Mouse (Mus musculus) neural tube, embryonic 14.5 days (tissue): ENCODE results near the gene Kcnma1. TPM values are rescaled to one million over a fixed set of nuclear protein-coding genes. Genes with fewer than 3 reads are reported as not detected.

Experiments used
- ATAC-seq: fragments of 200-750 bp; cut with Nextera tagmentation; 2 replicates; pipeline ENCODE4 v1.8.0; 2017; ENCODE audit warnings: low read depth, mild to moderate bottlenecking, moderate TSS enrichment, moderate library complexity
- H3K27ac ChIP-seq: fragments of 300-500 bp; sonication (generic); 2 replicates; pipeline ENCODE4 v1.5.1; 2014; ENCODE audit warnings: low read depth, mild to moderate bottlenecking, control low read depth, low read length, moderate library complexity, mixed read lengths
- H3K27me3 ChIP-seq: fragments of 300-500 bp; sonication (generic); 2 replicates; pipeline ENCODE4 v1.6.1; 2014; ENCODE audit warnings: low read length; ENCODE audit not compliant: control insufficient read depth, insufficient read depth
- H3K36me3 ChIP-seq: fragments of 300-500 bp; sonication (generic); 2 replicates; pipeline ENCODE4 v1.6.1; 2014; ENCODE audit warnings: low read length, mixed read lengths; ENCODE audit not compliant: control insufficient read depth, insufficient read depth
- H3K4me1 ChIP-seq: fragments of 300-500 bp; sonication (generic); 2 replicates; pipeline ENCODE4 v1.6.1; 2014; ENCODE audit warnings: low read length; ENCODE audit not compliant: control insufficient read depth, insufficient read depth
- H3K4me2 ChIP-seq: fragments of 300-500 bp; sonication (generic); 2 replicates; pipeline ENCODE4 v1.6.1; 2014; ENCODE audit warnings: mild to moderate bottlenecking, low read depth, low read length, control low read depth
- H3K4me3 ChIP-seq: fragments of 300-500 bp; sonication (generic); 2 replicates; pipeline ENCODE4 v1.5.1; 2014; ENCODE audit warnings: low read depth, low read length, control low read depth, mixed read lengths
- H3K9ac ChIP-seq: fragments of 300-500 bp; sonication (generic); replicated peaks from 2 replicates; pipeline ENCODE4 v1.6.1; 2014; ENCODE audit warnings: low read depth, mild to moderate bottlenecking, control low read depth, low read length, mixed read lengths
- H3K9me3 ChIP-seq: fragments of 300-500 bp; sonication (generic); 2 replicates; pipeline ENCODE4 v1.6.1; 2016; ENCODE audit warnings: low read length; ENCODE audit not compliant: control insufficient read depth
- WGBS: fragments of 180-500 bp; shearing (Covaris S2); extraction: QIAGEN DNeasy Blood & Tissue Kit; methylation state at CpG from one replicate; pipeline ENCODE4 v1.1.7; 2014; 5-methylcytosine and 5-hydroxymethylcytosine counted together
- polyA plus RNA-seq: library from polyadenylated mRNA; unstranded; fragments of >200 nt; fragmentation: Nextera tagmentation; extraction: Ambion mirVana; gene quantifications from 2 replicates; pipeline ENCODE4 v1.2.1, GENCODE M21; 2014

Kcnma1 gene
- polyA plus RNA-seq, 1 experiment from 2014 or later = 28.9 TPM

GRCm38 (mm10) chr14:23531735-23532525, 482.4 kb downstream of the Kcnma1 start:
- 79% methylated on average over 8 of the region's 8 CpGs for WGBS
- no peak overlapping the region for H3K4me3 ChIP-seq
- H3K4me1 ChIP-seq = no peaks in the 10 kb centered on the region
- no peaks in the 10 kb centered on the region for H3K27me3 ChIP-seq
- no peaks in the 10 kb centered on the region for H3K9me3 ChIP-seq
- H3K9ac ChIP-seq = no peak overlapping the region
- ATAC-seq = no peak
- H3K36me3 ChIP-seq = no peaks in the 10 kb centered on the region
- no peak overlapping the region for H3K4me2 ChIP-seq
- no peak overlapping the region for H3K27ac ChIP-seq

GRCm38 (mm10) chr14:23529720-23530119, 484.6 kb downstream of the Kcnma1 start:
- WGBS = 10% methylated on average over 4 of the region's 4 CpGs
- H3K4me3 ChIP-seq = no peak overlapping the region
- no peak overlapping the region for H3K27ac ChIP-seq
- H3K4me2 ChIP-seq = no peak overlapping the region
- H3K9ac ChIP-seq = no peak overlapping the region
- no peaks in the 10 kb centered on the region for H3K27me3 ChIP-seq
- no peaks in the 10 kb centered on the region for H3K9me3 ChIP-seq
- ATAC-seq = no peak
- H3K36me3 ChIP-seq = no peaks in the 10 kb centered on the region
- no peaks in the 10 kb centered on the region for H3K4me1 ChIP-seq

GRCm38 (mm10) chr14:23529229-23529628, 485.1 kb downstream of the Kcnma1 start:
- Histone ChIP-seq H3K27me3 (no peaks in the 10 kb centered on the region), H3K4me1 (no peaks in the 10 kb centered on the region), H3K27ac (no peak overlapping the region), H3K9me3 (no peaks in the 10 kb centered on the region), H3K4me3 (no peak overlapping the region), H3K9ac (no peak overlapping the region), H3K36me3 (no peaks in the 10 kb centered on the region), H3K4me2 (no peak overlapping the region)
- no peak for ATAC-seq
- WGBS = 69% methylated on average over 1 of the region's 1 CpGs

GRCm38 (mm10) chr14:23525910-23526309, 488.4 kb downstream of the Kcnma1 start:
- 93% methylated on average over 1 of the region's 1 CpGs for WGBS
- Histone ChIP-seq H3K4me2 (no peak overlapping the region), H3K27me3 (no peaks in the 10 kb centered on the region), H3K9ac (no peak overlapping the region), H3K4me3 (no peak overlapping the region), H3K4me1 (no peaks in the 10 kb centered on the region), H3K27ac (no peak overlapping the region), H3K9me3 (no peaks in the 10 kb centered on the region), H3K36me3 (no peaks in the 10 kb centered on the region)
- ATAC-seq = no peak

GRCm38 (mm10) chr14:23523825-23524491, 490.3 kb downstream of the Kcnma1 start:
- WGBS = 64% methylated on average over 6 of the region's 6 CpGs
- Histone ChIP-seq H3K9ac (no peak overlapping the region), H3K27ac (no peak overlapping the region), H3K9me3 (no peaks in the 10 kb centered on the region), H3K4me2 (no peak overlapping the region), H3K4me1 (no peaks in the 10 kb centered on the region), H3K4me3 (no peak overlapping the region), H3K27me3 (no peaks in the 10 kb centered on the region), H3K36me3 (no peaks in the 10 kb centered on the region)
- ATAC-seq = no peak

- Histone ChIP-seq H3K27me3 (no peaks in the 10 kb centered on the region), H3K9ac (no peak overlapping the region), H3K4me3 (no peak overlapping the region), H3K4me1 (no peaks in the 10 kb centered on the region), H3K4me2 (no peak overlapping the region), H3K9me3 (no peaks in the 10 kb centered on the region), H3K36me3 (no peaks in the 10 kb centered on the region), H3K27ac (no peak overlapping the region)
- 69% methylated on average over 4 of the region's 4 CpGs for WGBS
- no peak for ATAC-seq
Observed at GRCm38 (mm10) chr14:23522606-23523159, 491.6 kb downstream of the Kcnma1 start.

GRCm38 (mm10) chr14:23521080-23521684, 493.1 kb downstream of the Kcnma1 start:
- Histone ChIP-seq H3K27ac (no peak overlapping the region), H3K9me3 (no peaks in the 10 kb centered on the region)
- ATAC-seq = no peak

GRCm38 (mm10) chr14:23517374-23517773, 496.9 kb downstream of the Kcnma1 start:
- Histone ChIP-seq H3K4me2 (no peak overlapping the region), H3K4me3 (no peak overlapping the region), H3K4me1 (no peaks in the 10 kb centered on the region), H3K36me3 (no peaks in the 10 kb centered on the region), H3K27me3 (no peaks in the 10 kb centered on the region), H3K9me3 (no peaks in the 10 kb centered on the region), H3K9ac (no peak overlapping the region), H3K27ac (no peak overlapping the region)
- WGBS = 94% methylated on average over 2 of the region's 2 CpGs
- ATAC-seq = no peak

More at GRCm38 (mm10) chr14:23521080-23521684, 493.1 kb downstream of the Kcnma1 start:
- no peaks in the 10 kb centered on the region for H3K36me3 ChIP-seq
- H3K27me3 ChIP-seq = no peaks in the 10 kb centered on the region
- no peak overlapping the region for H3K4me2 ChIP-seq
- no peaks in the 10 kb centered on the region for H3K4me1 ChIP-seq
- no peak overlapping the region for H3K4me3 ChIP-seq
- WGBS = 76% methylated on average over 10 of the region's 10 CpGs
- no peak overlapping the region for H3K9ac ChIP-seq

GRCm38 (mm10) chr14:23509792-23510191, 504.5 kb downstream of the Kcnma1 start:
- ATAC-seq = no peak
- WGBS = 63% methylated on average over 5 of the region's 5 CpGs
- no peak overlapping the region for H3K27ac ChIP-seq

More at GRCm38 (mm10) chr14:23509792-23510191, 504.5 kb downstream of the Kcnma1 start:
- 0 out of 2 replicates have a peak, but pooled peaks cover 2% of the 10 kb centered on the region for H3K4me1 ChIP-seq
- H3K36me3 ChIP-seq = no peaks in the 10 kb centered on the region
- H3K9me3 ChIP-seq = no peaks in the 10 kb centered on the region
- H3K4me2 ChIP-seq = no peak overlapping the region
- no peak overlapping the region for H3K9ac ChIP-seq
- H3K27me3 ChIP-seq = no peaks in the 10 kb centered on the region
- no peak overlapping the region for H3K4me3 ChIP-seq
